Mouse (Mus musculus) forebrain, embryonic 13.5 days (tissue): ENCODE results near the gene Clmn. TPM values are rescaled to one million over a fixed set of nuclear protein-coding genes. Genes with fewer than 3 reads are reported as not detected.
A peak's percentile ranks its signal among the peaks of the same experiment; 100 is the strongest.

Source experiments
- ATAC-seq: fragments of 200-750 bp; cut with Nextera tagmentation; 2 replicates; pipeline ENCODE4 v1.8.0; 2017
- H3K27ac ChIP-seq: fragments of 300-500 bp; sonication (generic); 2 replicates; pipeline ENCODE4 v1.5.1; 2015; ENCODE audit warnings: inconsistent platforms, mild to moderate bottlenecking, moderate library complexity
- H3K27me3 ChIP-seq: fragments of 300-500 bp; sonication (generic); 2 replicates; pipeline ENCODE4 v1.6.1; 2015; ENCODE audit warnings: mild to moderate bottlenecking, inconsistent platforms
- H3K36me3 ChIP-seq: fragments of 300-500 bp; sonication (generic); 2 replicates; pipeline ENCODE4 v1.6.1; 2015; ENCODE audit warnings: mild to moderate bottlenecking, inconsistent platforms; ENCODE audit not compliant: poor library complexity, severe bottlenecking
- H3K4me1 ChIP-seq: fragments of 300-500 bp; sonication (generic); 2 replicates; pipeline ENCODE4 v1.6.1; 2015; ENCODE audit warnings: inconsistent platforms
- H3K4me2 ChIP-seq: fragments of 300-500 bp; sonication (generic); 2 replicates; pipeline ENCODE4 v1.6.1; 2015; ENCODE audit warnings: inconsistent platforms, mild to moderate bottlenecking, moderate library complexity
- H3K4me3 ChIP-seq: fragments of 300-500 bp; sonication (generic); 2 replicates; pipeline ENCODE4 v1.5.1; 2015; ENCODE audit warnings: mild to moderate bottlenecking, inconsistent platforms
- H3K9ac ChIP-seq: fragments of 300-500 bp; sonication (generic); 2 replicates; pipeline ENCODE4 v1.6.1; 2015; ENCODE audit warnings: mild to moderate bottlenecking, inconsistent platforms
- H3K9me3 ChIP-seq: fragments of 300-500 bp; sonication (generic); replicated peaks from 2 replicates; pipeline ENCODE4 v1.6.1; 2016; ENCODE audit warnings: inconsistent platforms
- WGBS: fragments of 180-500 bp; shearing (Covaris S2); methylation state at CpG from one replicate; pipeline ENCODE4 v1.1.7; 2015; 5-methylcytosine and 5-hydroxymethylcytosine counted together
- polyA plus RNA-seq: library from polyadenylated mRNA; unstranded; fragments of >200 nt; fragmentation: Nextera tagmentation; extraction: Ambion mirVana; gene quantifications from 2 replicates; pipeline ENCODE4 v1.2.1, GENCODE M21; 2015

The Clmn gene
- polyA plus RNA-seq, 1 experiment from 2014 or later, result 0.75 TPM

DNA sequence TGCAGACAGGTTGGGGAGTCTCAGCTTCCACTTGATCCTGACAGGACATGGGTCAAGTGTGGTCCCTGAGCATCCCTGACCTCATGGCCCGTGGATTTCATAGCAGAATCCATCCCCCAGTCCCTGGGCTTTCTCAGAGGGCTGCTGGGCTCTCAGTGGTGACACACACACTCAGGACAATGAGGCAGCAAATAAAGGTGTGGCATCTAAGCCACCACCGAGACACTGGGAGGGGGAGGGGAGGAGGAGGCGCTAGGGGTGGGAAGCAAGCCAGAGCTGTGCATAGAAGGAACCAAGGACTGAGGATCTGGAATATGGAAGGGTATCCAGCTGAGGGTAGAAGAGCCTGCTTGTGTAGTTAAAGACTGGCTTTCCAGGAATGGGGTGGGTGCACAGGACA lies 11.2 kb upstream of the Clmn start:
- no peak overlapping the region for H3K27ac ChIP-seq
- peaks cover 13% of the 10 kb centered on the region for H3K4me1 ChIP-seq
- H3K27me3 ChIP-seq, result peaks cover 8% of the 10 kb centered on the region; the same call in 1 of the 2 replicates
- H3K36me3 ChIP-seq, result no peaks in the 10 kb centered on the region
- H3K4me3 ChIP-seq, result no peak overlapping the region
- no peak overlapping the region for H3K4me2 ChIP-seq
- 30% methylated on average over 3 of the region's 3 CpGs for WGBS
- no peaks in the 10 kb centered on the region for H3K9me3 ChIP-seq
- H3K9ac ChIP-seq, result no peak overlapping the region
- no peak for ATAC-seq

DNA sequence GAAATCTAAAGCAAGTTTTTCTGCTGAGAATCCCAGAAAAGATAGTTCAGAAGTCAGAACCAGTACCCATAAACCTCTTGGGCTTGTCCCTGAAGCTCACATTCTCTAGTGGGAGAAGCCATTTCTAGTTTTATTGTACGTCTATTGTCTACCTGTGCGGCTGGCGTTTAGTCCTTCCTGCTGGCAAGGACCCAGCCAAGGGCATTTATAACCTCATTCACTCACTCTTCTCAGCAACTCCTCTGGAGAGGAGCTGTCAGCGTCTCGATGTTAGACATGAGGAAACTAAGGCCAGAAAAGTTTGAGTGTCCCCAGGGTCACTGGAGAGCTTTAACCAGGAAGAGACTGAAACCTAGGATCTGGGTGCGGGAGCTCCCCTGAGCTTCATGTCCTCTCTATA lies 7.1 kb upstream of the Clmn start:
- no peak for ATAC-seq
- Histone ChIP-seq H3K4me2 (no peak overlapping the region), H3K9ac (no peak overlapping the region), H3K36me3 (no peaks in the 10 kb centered on the region), H3K27me3 (peaks cover 8% of the 10 kb centered on the region; the same call in 1 of the 2 replicates), H3K9me3 (no peaks in the 10 kb centered on the region), H3K4me1 (no peaks in the 10 kb centered on the region; the same call in 1 of the 2 replicates), H3K4me3 (no peak overlapping the region), H3K27ac (no peak overlapping the region)
- 86% methylated on average over 6 of the region's 6 CpGs for WGBS

DNA sequence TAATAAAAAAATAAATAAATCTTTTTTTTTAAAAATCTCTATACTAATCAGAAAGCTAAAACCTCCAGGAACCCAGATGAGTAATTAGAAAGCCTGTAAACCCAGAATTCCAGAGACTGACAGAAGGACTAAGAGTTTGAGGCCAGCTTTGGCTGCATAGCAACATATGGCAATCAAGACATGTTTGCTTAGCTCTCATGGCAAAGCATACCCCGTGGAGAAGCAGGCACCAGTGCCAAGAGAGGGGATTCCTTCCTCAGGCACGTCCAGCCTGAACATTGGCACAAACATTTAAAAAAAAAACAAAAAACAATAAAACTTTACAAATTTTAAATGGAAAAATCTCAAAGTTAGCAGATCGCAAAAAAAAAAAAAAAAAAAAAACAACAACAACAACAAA lies 4.9 kb upstream of the Clmn start:
- ATAC-seq, result no peak
- peaks cover 7% of the 10 kb centered on the region for H3K4me1 ChIP-seq
- no peaks in the 10 kb centered on the region for H3K36me3 ChIP-seq
- no peak overlapping the region for H3K4me3 ChIP-seq
- no peak overlapping the region for H3K9ac ChIP-seq
- no peaks in the 10 kb centered on the region for H3K27me3 ChIP-seq
- H3K4me2 ChIP-seq, result no peak overlapping the region
- 82% methylated on average over 3 of the region's 3 CpGs for WGBS
- H3K27ac ChIP-seq, result no peak overlapping the region
- H3K9me3 ChIP-seq, result no peaks in the 10 kb centered on the region

DNA sequence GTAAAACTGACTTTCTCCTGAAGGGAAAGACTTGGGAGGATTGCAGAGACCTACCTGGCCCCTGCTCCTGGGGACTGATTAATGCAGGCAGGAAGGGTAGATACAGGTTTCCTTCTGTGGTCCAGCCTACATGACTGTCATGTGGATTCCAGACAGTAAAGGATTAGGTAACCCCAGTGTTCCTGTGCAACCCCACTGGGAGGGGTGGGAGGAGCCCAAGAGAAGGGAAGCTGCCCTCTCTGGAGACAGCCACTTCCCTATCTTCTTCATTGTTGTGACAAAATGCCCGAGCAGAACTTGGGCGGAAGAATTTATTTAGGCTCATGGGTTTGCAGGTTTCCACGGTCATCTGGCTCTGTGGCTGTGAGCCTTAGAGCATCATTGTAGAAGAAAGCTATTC lies 3.6 kb upstream of the Clmn start:
- H3K36me3 ChIP-seq, result no peaks in the 10 kb centered on the region
- no peak overlapping the region for H3K4me3 ChIP-seq
- no peak overlapping the region for H3K4me2 ChIP-seq
- no peaks in the 10 kb centered on the region for H3K9me3 ChIP-seq
- H3K27me3 ChIP-seq, result no peaks in the 10 kb centered on the region
- H3K4me1 ChIP-seq, result peaks cover 13% of the 10 kb centered on the region
- H3K9ac ChIP-seq, result no peak overlapping the region
- no peak overlapping the region for H3K27ac ChIP-seq
- 85% methylated on average over 3 of the region's 3 CpGs for WGBS
- no peak for ATAC-seq

DNA sequence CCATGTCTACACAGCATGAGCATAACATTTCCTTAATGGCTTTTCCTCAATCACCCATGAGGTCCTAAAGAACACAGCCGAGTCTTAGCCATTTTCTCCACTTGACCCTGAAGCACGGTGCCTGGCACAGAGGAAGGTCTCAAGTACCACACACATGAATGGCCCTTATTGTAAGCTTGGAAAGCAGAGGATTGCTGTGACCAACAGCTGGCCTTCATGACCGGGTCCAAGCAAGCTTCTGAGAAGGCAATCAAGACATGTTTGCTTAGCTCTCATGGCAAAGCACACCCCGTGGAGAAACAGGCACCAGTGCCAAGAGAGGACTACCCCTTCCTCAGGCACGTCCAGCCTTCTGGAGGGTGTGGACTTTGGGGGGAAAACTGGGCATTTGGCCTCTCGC lies 3.0 kb upstream of the Clmn start:
- no peak for ATAC-seq
- H3K9me3 ChIP-seq, result no peaks in the 10 kb centered on the region
- 82% methylated on average over 6 of the region's 6 CpGs for WGBS
- no peak overlapping the region for H3K9ac ChIP-seq
- no peaks in the 10 kb centered on the region for H3K36me3 ChIP-seq
- no peak overlapping the region for H3K27ac ChIP-seq
- H3K4me2 ChIP-seq, result no peak overlapping the region
- H3K4me1 ChIP-seq, result peaks cover 13% of the 10 kb centered on the region
- H3K4me3 ChIP-seq, result no peak overlapping the region
- H3K27me3 ChIP-seq, result no peaks in the 10 kb centered on the region

DNA sequence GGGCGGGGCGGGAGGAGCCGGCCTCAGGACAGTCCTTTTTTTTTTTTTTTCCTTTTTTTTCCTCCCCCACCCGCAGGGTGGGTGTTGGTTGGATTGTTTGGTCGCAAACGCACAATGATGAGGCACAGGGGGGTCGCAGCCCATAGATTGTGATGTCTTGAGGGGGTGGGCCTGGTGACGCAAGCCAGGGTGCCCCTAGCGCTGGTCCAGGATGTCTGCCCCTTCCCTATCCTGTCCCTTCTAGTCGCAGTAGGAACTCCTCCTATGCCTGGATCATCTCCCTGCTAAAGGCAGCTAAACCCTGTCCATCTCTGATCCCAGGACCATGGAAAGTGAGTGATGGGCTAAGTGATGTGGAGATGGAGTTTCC lies 275 bp upstream of the Clmn start:
- Histone ChIP-seq H3K9me3 (no peaks in the 10 kb centered on the region), H3K4me3 (peak overlapping the region; percentile 67), H3K4me2 (peak overlapping the region; percentile 95), H3K9ac (peak overlapping the region; percentile 81), H3K4me1 (peaks cover 13% of the 10 kb centered on the region), H3K36me3 (no peaks in the 10 kb centered on the region), H3K27me3 (no peaks in the 10 kb centered on the region), H3K27ac (no peak overlapping the region)
- ATAC-seq, result peak; percentile 71
- WGBS, result 0% methylated on average over 6 of the region's 10 CpGs

DNA sequence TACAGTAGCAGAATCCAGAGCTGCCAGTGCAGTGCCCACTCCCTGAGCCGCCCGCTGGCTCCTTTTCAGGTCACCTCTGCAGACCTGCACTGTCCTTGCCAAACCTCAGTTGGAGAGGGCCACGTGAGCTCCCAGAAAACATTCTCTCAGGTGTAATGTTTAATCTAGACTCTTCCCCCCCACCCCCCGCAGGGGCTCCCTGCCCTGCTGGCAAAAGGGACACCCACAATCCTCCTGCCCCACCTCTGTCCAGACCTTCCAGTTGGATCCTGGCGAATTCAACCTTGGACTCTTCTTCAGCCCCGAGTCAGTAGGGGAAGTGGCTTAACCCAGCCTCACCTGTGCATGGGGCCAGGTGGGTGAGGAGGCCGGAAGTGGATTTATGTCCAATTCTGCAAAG lies 1.2 kb downstream of the Clmn start:
- no peaks in the 10 kb centered on the region for H3K27me3 ChIP-seq
- H3K9me3 ChIP-seq, result no peaks in the 10 kb centered on the region
- no peak overlapping the region for H3K4me3 ChIP-seq
- 85% methylated on average over 7 of the region's 7 CpGs for WGBS
- H3K4me1 ChIP-seq, result peaks cover 20% of the 10 kb centered on the region
- no peak overlapping the region for H3K27ac ChIP-seq
- no peaks in the 10 kb centered on the region for H3K36me3 ChIP-seq
- peak overlapping the region; percentile 95; the same call in 1 of the 2 replicates for H3K4me2 ChIP-seq
- no peak for ATAC-seq
- H3K9ac ChIP-seq, result no peak overlapping the region

DNA sequence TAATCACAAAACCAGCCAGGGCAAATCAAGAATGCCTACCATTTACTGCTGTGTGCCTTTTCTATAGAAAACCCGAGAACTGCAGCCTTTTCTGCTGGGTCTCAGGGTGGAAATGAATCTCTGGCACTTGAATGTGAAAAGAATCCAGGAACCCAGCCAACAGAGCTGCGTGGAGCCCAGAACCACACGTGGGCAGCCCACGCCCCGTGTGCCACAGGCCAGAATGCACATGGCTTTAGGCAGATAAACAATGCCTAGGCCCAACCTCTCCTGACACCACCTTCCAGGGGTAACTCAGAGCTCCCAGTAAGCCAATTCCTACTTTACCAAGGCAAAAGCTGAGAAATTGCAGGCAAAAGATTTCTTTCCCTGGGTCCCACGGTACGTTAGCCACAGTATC lies 5.7 kb downstream of the Clmn start:
- no peak for ATAC-seq
- peak overlapping the region; percentile 25; the same call in 1 of the 2 replicates for H3K27ac ChIP-seq
- no peak overlapping the region for H3K4me3 ChIP-seq
- 52% methylated on average over 7 of the region's 7 CpGs for WGBS
- no peaks in the 10 kb centered on the region for H3K27me3 ChIP-seq
- no peaks in the 10 kb centered on the region for H3K9me3 ChIP-seq
- peaks cover 11% of the 10 kb centered on the region; the same call in 1 of the 2 replicates for H3K4me1 ChIP-seq
- H3K4me2 ChIP-seq, result no peak overlapping the region
- no peaks in the 10 kb centered on the region for H3K36me3 ChIP-seq
- H3K9ac ChIP-seq, result no peak overlapping the region

DNA sequence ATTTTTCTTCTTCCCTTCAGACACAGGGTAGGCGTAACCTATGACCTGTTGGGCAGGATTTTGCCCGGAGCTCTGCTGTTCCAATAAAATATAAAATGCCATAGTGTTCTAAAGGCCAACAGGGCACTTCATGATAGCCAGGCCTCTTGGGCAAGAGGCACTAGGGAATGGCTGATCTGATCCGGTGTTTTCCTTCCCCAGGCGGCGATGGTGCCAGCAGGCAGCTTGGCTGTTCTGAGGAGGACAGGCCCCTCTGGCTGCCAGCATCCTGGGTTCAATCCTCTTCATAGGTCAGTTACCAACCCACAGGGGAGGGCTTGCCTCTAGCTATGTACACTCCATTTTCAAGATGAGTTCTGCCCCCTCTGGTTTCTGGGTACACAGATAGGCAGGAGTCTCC lies 6.1 kb downstream of the Clmn start:
- Histone ChIP-seq H3K9ac (no peak overlapping the region), H3K4me3 (no peak overlapping the region), H3K9me3 (no peaks in the 10 kb centered on the region), H3K4me2 (no peak overlapping the region), H3K36me3 (no peaks in the 10 kb centered on the region), H3K27me3 (no peaks in the 10 kb centered on the region), H3K4me1 (peaks cover 10% of the 10 kb centered on the region; the same call in 1 of the 2 replicates), H3K27ac (0 out of 2 replicates have a peak overlapping the region, but pooled peaks have one; percentile 25)
- WGBS, result 67% methylated on average over 5 of the region's 5 CpGs
- ATAC-seq, result no peak

DNA sequence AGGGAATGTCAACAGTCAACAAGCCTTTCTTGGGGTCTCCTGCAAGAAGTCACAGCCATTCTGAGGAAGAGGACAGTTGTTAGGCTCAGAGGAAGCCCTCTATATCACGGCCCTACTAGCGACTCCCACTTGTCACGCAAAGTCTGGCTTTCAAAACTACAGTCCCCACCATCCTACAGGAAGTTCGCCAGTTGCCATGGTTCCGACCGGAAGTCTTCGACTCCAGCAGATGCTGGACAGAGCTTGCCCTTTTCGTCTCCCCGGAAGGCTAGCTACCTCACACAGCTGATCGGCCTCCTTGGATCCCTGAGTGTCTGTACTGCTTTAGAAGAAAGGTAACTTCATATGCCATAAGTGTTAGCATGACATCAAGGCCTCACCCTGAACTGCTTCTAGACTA lies 7.3 kb downstream of the Clmn start:
- 92% methylated on average over 10 of the region's 10 CpGs for WGBS
- no peak for ATAC-seq

DNA sequence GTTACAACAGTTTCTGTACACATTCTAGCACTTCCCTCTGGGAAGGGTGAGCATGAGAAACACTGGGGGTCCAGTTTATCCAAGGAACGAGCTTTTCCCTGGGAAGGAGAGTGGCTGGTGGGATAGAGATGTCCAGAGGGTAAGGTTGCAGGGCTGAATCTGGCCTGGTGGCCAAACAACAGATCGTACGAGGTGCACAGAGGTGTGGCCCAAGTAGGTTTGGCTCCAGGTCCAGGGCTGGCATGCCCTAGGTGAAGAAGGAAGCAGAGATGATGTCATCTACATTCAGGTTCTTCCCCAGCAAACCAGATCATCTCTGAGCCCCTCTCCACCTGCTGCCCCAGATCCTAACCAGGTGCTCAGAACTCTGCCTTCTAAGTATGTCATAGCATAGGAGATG lies 8.3 kb downstream of the Clmn start:
- Histone ChIP-seq H3K4me1 (peaks cover 10% of the 10 kb centered on the region; the same call in 1 of the 2 replicates), H3K4me2 (no peak overlapping the region), H3K9me3 (no peaks in the 10 kb centered on the region), H3K36me3 (no peaks in the 10 kb centered on the region), H3K9ac (no peak overlapping the region), H3K27ac (no peak overlapping the region), H3K27me3 (no peaks in the 10 kb centered on the region), H3K4me3 (no peak overlapping the region)
- no peak for ATAC-seq
- 80% methylated on average over 3 of the region's 3 CpGs for WGBS

More for the DNA sequence above, 7.3 kb downstream of the Clmn start:
- Histone ChIP-seq H3K4me2 (no peak overlapping the region), H3K4me1 (peaks cover 10% of the 10 kb centered on the region; the same call in 1 of the 2 replicates), H3K9ac (no peak overlapping the region), H3K36me3 (no peaks in the 10 kb centered on the region), H3K9me3 (no peaks in the 10 kb centered on the region), H3K27ac (no peak overlapping the region), H3K4me3 (no peak overlapping the region), H3K27me3 (no peaks in the 10 kb centered on the region)

DNA sequence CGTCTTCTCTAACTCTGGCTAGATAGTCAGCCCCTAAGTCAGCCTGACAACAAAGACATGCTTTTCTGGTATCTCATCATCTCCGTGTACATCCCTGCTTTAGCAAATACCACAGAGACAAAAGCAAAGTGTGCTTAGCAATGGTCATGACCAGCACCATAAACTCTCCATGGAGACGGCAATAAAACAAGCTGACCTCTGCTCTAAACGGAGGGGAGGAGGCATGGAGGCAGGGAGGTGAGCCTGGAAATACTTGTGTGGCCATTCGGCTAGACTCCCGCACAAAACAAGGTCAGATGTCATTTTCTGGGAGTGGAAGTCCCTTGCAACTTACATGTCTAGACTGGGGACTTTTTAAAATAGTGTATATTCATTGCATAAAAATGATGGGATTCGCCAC lies 9.3 kb downstream of the Clmn start:
- Histone ChIP-seq H3K4me3 (no peak overlapping the region), H3K9me3 (no peaks in the 10 kb centered on the region), H3K4me2 (no peak overlapping the region), H3K9ac (no peak overlapping the region), H3K4me1 (peaks cover 10% of the 10 kb centered on the region; the same call in 1 of the 2 replicates), H3K27ac (no peak overlapping the region), H3K27me3 (no peaks in the 10 kb centered on the region), H3K36me3 (no peaks in the 10 kb centered on the region)
- ATAC-seq, result no peak
- WGBS, result 83% methylated on average over 7 of the region's 7 CpGs

DNA sequence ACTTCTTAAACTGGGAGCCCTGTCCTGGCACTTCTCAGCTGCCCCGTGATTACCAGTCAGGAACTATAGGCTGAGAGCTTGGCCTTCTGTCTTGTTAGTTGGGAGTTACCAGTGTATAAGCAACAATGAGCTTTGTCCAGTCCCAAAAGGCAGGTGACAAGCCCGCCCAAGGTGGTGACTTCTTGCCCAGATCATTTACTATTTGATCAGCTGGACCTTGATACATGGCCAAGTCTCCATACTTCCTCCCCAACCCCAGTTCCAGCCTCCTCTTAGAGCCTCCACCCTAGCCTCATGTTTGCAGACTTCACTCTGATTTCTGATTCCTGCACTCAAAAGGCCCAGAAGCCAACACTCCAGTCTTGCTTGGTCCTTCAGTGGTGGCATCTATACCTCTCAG lies 10.1 kb downstream of the Clmn start:
- H3K27me3 ChIP-seq, result no peaks in the 10 kb centered on the region
- H3K9ac ChIP-seq, result no peak overlapping the region

More for the DNA sequence above, 10.1 kb downstream of the Clmn start:
- ATAC-seq, result no peak
- WGBS, result 88% methylated on average over 2 of the region's 2 CpGs
- Histone ChIP-seq H3K4me2 (no peak overlapping the region), H3K9me3 (no peaks in the 10 kb centered on the region), H3K36me3 (no peaks in the 10 kb centered on the region), H3K27ac (no peak overlapping the region), H3K4me3 (no peak overlapping the region), H3K4me1 (peaks cover 10% of the 10 kb centered on the region; the same call in 1 of the 2 replicates)
